Mouse (Mus musculus) stomach, postnatal 0 days (tissue): ENCODE results near the gene Susd2.

ENCODE experiments used
- CTCF ChIP-seq: IDR thresholded peaks from 2 replicates; pipeline ENCODE4 v1.5.1; 2016; ENCODE audit warnings: antibody characterized with exemption, low read depth, mild to moderate bottlenecking, moderate library complexity
- EP300 ChIP-seq: optimal IDR thresholded peaks from 2 replicates; pipeline ENCODE3; 2016; ENCODE audit warnings: antibody characterized with exemption

DNA sequence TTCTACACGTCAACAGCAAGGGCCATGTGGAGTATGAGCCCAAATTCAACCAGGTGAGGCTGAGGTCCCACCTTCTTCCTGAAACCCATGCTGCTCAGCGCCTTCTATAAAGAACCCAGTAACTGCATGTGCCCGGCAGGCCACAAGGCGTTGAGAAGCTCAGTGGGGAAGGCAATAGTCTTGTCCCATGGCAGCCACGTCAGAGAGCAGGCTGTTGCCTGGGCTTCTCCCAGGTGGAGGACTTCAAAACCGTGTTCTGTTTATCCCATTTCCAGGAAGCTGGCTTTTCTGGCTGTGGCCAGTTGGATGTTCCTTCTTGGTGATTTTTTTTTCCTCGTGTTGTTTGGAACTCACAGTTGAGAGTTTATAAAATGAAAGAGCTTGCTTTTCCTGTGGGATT lies 33.3 kb downstream of the Susd2 start:
- TF ChIP-seq CTCF (0 out of 2 replicates have a peak, but pooled peaks have one; percentile 10), EP300 (no peak)
